Mouse (Mus musculus): Measurements from ENCODE around the gene Itfg1.

Gene Itfg1

GRCm38 (mm10) chr8:85717271-85717670 is 123.5 kb downstream of the Itfg1 start:
- DNase-seq = no peak

DNA sequence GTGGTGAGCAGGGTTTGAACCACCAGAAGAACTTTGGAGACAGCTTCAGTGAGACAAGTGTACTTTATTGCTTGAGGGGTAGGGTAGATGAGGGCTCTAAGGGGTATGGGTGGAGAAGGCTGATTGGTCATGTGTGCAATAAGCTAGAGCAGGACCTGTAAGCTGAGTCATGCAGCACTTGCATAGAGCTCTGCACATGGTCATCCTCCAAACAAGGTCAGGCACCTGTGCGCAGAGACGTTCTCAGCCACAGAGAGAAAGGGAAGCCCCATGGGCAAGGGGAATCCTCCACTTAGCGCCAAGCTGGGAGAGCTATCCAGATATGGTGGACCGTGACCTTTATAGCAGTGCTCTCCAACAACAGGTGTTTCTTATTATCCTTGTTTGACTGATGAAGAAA is 124.0 kb downstream of the Itfg1 start:
- no peak for DNase-seq

DNA sequence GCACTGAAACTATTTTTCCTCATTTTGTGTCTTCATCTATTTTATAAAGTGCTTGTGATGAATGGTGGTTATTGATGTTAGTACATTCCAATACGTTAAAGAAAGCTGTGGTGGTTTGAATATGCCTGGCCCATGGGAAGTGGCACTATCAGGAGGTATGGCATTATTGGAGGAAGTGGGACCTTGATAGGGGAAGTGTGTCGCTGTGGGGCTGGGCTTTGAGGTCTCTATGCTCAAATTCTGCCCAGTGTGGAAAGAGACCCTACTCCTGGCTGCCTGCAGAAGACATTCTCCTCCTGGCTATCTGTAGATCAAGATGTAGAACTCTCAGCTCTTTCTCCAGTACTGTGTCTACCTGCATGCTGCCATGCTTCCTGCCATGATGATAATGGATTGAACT is 133.7 kb downstream of the Itfg1 start:
- DNase-seq = no peak

DNA sequence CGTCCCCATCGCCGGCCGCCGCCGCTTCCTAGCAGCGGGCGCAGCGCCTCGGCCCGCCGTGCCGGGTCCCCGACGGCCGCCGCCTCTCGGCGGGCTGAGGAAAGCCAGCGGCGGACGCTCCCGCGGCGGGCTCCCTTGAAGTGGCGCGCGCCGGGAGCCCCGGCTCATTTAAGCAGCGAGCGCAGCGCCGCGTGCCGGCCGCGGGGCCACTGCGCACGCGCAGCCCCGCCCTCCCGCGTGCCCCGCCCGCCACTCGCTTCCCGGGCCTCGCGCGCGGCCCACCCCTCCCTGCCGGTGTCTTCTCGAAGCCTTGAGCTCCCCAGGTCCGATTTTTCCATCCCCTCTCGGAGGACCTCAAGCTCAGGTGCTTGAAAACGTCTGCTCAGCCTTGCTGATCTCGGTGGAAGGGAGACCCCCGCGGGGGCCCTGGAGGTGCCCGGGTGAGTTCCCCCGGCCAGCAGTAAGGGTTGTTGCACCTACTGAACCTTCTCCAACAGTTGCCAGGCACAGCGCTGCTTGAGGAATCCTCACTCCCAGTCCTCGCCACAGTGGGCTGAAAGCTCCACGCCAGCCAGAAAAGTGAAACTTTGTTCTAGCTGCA is 139.9 kb downstream of the Itfg1 start, which contains the start of gene Neto2:
TSS of gene Neto2 (minus strand) at position 174 of the 601 bp plus-strand sequence.
- peak; percentile 12 to 32 for DNase-seq

DNA sequence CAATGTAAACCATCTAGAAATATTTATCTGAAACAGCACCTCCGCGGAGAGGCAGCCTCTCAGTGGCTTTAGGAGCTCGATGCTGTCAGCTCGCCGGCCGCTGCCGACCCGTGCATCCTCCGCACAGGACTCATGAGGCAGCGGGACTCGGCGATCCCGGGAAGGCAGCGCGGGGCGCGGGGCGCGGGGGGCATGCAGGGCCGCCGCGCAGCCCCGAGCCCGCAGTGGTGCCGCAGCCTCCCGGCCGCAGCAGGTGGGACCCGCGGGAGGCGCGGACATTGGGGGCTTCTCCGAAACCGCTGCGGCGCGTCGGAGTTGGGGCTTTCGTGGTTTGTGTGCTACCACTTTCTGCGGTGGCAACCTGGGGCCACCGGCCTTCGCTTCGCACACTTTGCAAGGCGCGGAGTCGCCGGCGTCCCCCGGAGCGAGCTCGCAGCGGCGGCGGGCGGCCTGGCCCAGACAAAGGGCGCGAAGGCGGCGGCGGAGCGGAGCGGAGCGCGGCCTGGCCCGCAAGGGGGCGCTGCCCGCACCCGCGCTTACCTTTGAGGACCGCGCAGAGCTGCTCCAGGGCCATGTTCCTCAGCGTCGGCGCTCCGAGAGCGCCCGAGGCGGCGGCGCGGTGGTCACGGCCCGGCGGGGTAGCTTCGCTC is 140.5 kb downstream of the Itfg1 start:
- DNase-seq = peak; percentile 3 to 5

DNA sequence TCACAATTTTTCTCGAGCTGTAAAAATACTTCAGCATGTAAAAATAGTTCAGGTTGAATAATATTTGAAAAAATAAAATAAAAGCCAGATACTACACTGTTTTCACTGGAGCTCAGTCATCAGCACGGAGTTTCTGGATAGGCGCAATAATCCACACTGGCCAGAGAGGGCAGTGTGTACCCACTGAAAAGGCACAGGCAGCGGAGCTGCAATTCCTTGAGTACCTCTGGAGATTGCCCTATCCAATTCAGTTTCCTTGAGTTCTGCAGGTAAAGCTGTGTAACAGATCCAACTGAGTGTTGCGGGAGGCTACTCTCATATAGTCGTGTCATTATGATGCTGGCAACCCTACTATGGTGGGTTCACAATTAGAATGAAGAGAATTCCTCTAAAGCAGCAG is 141.7 kb downstream of the Itfg1 start:
- peak; percentile 54 to 61 for DNase-seq

Data from kidney, adult 8-10 months (tissue).